Mouse (Mus musculus) frontal cortex, postnatal 25 days (tissue): ENCODE results near the gene Cmc4.

Experiments
- DNase-seq, 2 experiments: peaks; one replicate each; pipeline ENCODE4 v3.0.0; 2022; ENCODE audit warnings: low spot score in 2 of 2

Cmc4 gene

GRCm38 (mm10) chrX:75415936-75416785 is at the start of gene Cmc4, which contains the start of the genes Mtcp1 and Brcc3:
Gene Cmc4 (minus strand): TSS chrX:75416584.
Gene Mtcp1 (minus strand): TSS chrX:75416588.
Gene Brcc3 (plus strand): TSS chrX:75416628.
- peak; percentile 56 to 64 for DNase-seq

GRCm38 (mm10) chrX:75454597-75454996 is 38.2 kb upstream of the Cmc4 start:
- no peak for DNase-seq

- DNase-seq = no peak
Measured at GRCm38 (mm10) chrX:75409711-75410110, 6.7 kb downstream of the Cmc4 start.

GRCm38 (mm10) chrX:75403350-75403749 is 13.0 kb downstream of the Cmc4 start:
- no peak for DNase-seq

- no peak for DNase-seq
Measured at GRCm38 (mm10) chrX:75402668-75403067, 13.7 kb downstream of the Cmc4 start.

DNA sequence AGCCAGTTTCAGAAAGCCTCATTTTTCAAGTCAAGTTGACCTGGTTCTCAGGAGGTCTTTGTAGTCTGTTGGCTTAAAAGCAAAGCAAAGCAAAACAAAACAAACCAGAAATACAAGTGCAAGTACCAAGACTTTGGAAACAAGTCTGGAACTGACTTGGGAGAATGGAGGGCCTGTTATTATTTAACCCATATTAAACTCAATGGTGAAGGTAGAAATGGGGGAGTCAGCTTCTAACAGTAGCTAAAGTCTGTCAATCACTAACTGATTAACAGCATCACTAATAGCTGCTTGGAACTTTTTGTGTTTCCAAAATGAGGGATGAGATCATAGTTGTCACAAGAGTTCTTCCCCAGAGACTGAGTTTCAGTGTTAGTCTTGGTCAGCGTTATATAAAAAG is 16.9 kb downstream of the Cmc4 start:
- no peak for DNase-seq

- peak; percentile 6 to 32 for DNase-seq
Measured at GRCm38 (mm10) chrX:75382195-75382771, 34.1 kb downstream of the Cmc4 start, which contains the start of the genes Fundc2 and F8. Gene Fundc2 (plus strand): TSS chrX:75382399. Gene F8 (minus strand): TSS chrX:75382615.

- no peak for DNase-seq
Measured at GRCm38 (mm10) chrX:75381699-75382098, 34.7 kb downstream of the Cmc4 start.

DNA sequence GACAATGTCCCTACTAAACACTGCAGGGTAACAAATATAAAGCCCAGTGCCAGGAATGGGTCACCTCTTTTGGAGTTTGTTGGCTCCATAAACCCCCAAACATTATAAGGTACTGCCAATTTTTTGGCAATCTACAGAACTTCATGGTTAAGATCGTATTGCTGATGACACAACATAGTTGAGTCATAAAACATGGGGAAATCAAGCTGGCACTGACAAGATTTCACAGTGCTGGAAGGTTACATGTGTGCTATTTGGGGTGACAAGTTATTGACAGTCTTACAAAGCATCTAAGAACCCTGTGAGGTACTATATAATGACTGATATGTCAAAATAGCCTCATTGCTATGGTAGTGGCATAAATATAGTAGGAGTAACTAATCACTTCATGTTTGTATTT is 35.2 kb downstream of the Cmc4 start:
- no peak for DNase-seq

DNA sequence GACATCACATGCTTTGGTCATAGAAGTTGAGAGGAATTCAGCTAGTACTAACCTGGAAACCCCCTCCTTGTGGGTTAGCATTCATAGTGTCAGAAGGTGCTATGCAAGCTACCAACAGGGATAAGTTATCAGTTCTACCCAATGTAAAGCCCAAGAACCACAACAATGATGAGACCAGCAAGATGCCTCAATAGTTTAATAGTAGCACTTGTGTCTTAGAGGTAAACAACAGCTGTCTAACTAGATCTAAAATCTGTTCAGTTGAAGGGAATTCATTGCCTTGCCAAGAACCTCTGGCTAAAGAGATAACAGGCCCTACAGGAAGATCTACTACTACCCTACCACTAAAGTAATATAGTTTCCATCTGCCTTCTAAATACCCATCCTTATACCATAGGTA is 39.6 kb downstream of the Cmc4 start:
- no peak for DNase-seq

DNA sequence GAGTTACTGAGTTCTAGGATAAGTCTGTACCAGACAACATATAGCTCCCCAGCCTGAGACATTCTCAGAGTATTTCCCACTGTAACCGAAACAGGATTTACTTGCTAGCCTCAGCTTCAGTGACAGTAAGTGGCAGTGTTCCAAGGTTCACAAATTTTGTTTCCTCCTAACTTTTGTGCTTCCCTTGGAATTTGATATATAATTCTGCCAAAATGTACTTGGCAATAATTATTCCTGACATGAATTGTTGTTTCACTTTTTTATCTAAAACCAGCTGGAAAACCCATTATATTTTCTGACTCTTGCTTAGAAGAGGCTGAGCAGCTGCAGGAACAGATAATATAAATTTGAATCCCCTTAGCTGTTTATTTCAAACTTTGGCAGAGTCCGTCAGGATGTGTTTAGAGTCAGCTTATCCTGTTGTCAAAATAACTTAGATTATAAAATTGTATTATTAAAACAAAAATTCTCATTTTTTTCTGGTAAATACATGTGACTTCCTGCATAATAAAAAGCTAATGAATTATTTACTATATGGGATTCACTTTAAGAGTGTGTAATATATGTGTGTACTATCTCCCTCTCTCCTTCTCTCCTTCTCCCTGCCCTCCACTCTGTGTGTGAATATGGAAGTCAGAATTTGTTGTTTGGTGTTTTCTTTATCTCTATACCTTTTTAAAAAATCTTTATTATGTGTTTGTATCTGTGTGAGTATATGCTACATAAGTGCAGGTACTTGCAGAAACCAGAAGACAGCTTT is 43.5 kb downstream of the Cmc4 start:
- DNase-seq = no peak

- no peak for DNase-seq
Measured at GRCm38 (mm10) chrX:75370197-75370596, 46.2 kb downstream of the Cmc4 start.
